ENCODE assay signal across 8 mouse cellular contexts in genomic region chr1:183297886-183298489, GRCm38 (mm10). TPM values are rescaled to one million over a fixed set of nuclear protein-coding genes. Genes with fewer than 3 reads are reported as not detected.
DNase-seq lines count a peak whose midpoint lies in the region; ATAC-seq and TF ChIP-seq lines count a peak whose summit lies in the region.

No protein-coding gene starts in this region.

- under 1% methylated on average over 20 of the region's 20 CpGs for WGBS in heart, embryonic 11.5 days (ENCODE audit: insufficient replicate concordance)
- 0% methylated on average over 20 of the region's 20 CpGs for WGBS in kidney, embryonic 16.5 days
- WGBS in liver, embryonic 13.5 days (ENCODE audit: insufficient replicate concordance): 0% methylated on average over 20 of the region's 20 CpGs
- 0% methylated on average over 20 of the region's 20 CpGs for WGBS in stomach, embryonic 16.5 days

- no peak for ATAC-seq in heart, embryonic 11.5 days (replicated peaks; ENCODE audit: insufficient number of reproducible peaks, low FRiP score, low TSS enrichment)
- ATAC-seq in kidney, embryonic 16.5 days (ENCODE audit: low FRiP score, low TSS enrichment): no peak
- peak; percentile 54 for ATAC-seq in liver, embryonic 13.5 days (ENCODE audit: low read depth)
- ATAC-seq in stomach, embryonic 16.5 days (ENCODE audit: insufficient read depth, low FRiP score): peak; percentile 25; the same call in 1 of the 2 replicates

- no peak for TF ChIP-seq CTCF in embryonic fibroblast, embryonic 13.5 days (IDR thresholded peaks at IDR 0.05; ENCODE audit: borderline replicate concordance, insufficient read depth, low read length)

- H3K27me3 ChIP-seq in heart, embryonic 11.5 days (ENCODE audit: control insufficient read depth, insufficient read depth, low read length): no peaks in the 10 kb centered on the region
- no peaks in the 10 kb centered on the region for H3K27me3 ChIP-seq in kidney, embryonic 16.5 days (ENCODE audit: insufficient read depth, low read length)
- no peaks in the 10 kb centered on the region for H3K27me3 ChIP-seq in liver, embryonic 13.5 days
- no peaks in the 10 kb centered on the region for H3K27me3 ChIP-seq in stomach, embryonic 16.5 days (ENCODE audit: control insufficient read depth, insufficient read depth, low read length)

- H3K4me1 ChIP-seq in embryonic fibroblast, embryonic 13.5 days (ENCODE audit: control insufficient read depth, insufficient read depth, low read length): no peaks in the 10 kb centered on the region; the same call in 1 of the 2 replicates
- no peaks in the 10 kb centered on the region for H3K4me1 ChIP-seq in heart, embryonic 11.5 days (ENCODE audit: control insufficient read depth, insufficient read depth, low read length)
- no peaks in the 10 kb centered on the region for H3K4me1 ChIP-seq in kidney, embryonic 16.5 days (ENCODE audit: insufficient read depth, low read length)
- peaks cover 7% of the 10 kb centered on the region; the same call in 1 of the 2 replicates for H3K4me1 ChIP-seq in liver, embryonic 13.5 days (replicated peaks)
- H3K4me1 ChIP-seq in stomach, embryonic 16.5 days (ENCODE audit: control insufficient read depth, insufficient read depth, low read length): no peaks in the 10 kb centered on the region

- no peaks in the 10 kb centered on the region for H3K9me3 ChIP-seq in heart, embryonic 11.5 days (replicated peaks; ENCODE audit: control insufficient read depth, low read length)
- H3K9me3 ChIP-seq in kidney, embryonic 16.5 days (ENCODE audit: low read length): no peaks in the 10 kb centered on the region
- H3K9me3 ChIP-seq in liver, embryonic 13.5 days (replicated peaks): no peaks in the 10 kb centered on the region
- no peaks in the 10 kb centered on the region for H3K9me3 ChIP-seq in stomach, embryonic 16.5 days (replicated peaks; ENCODE audit: control insufficient read depth, low read length)

- peak overlapping the region; percentile 75 for H3K4me3 ChIP-seq in embryonic fibroblast, embryonic 13.5 days (ENCODE audit: insufficient read depth, low read length)
- H3K4me3 ChIP-seq in heart, embryonic 11.5 days (ENCODE audit: low read depth, low read length): peak overlapping the region; percentile 53
- peak overlapping the region; percentile 54 for H3K4me3 ChIP-seq in kidney, embryonic 16.5 days (ENCODE audit: low read length)
- peak overlapping the region; percentile 66 for H3K4me3 ChIP-seq in liver, embryonic 13.5 days (replicated peaks)
- H3K4me3 ChIP-seq in stomach, embryonic 16.5 days (replicated peaks; ENCODE audit: low read length): peak overlapping the region; percentile 53

- peak overlapping the region; percentile 49 for H3K27ac ChIP-seq in embryonic fibroblast, embryonic 13.5 days (ENCODE audit: insufficient read depth, low read length)
- peak overlapping the region; percentile 41; the same call in 1 of the 2 replicates for H3K27ac ChIP-seq in heart, embryonic 11.5 days (ENCODE audit: low read depth, low read length)
- H3K27ac ChIP-seq in kidney, embryonic 16.5 days (ENCODE audit: low read length): peak overlapping the region; percentile 21
- H3K27ac ChIP-seq in liver, embryonic 13.5 days: peak overlapping the region; percentile 82
- peak overlapping the region; percentile 34 for H3K27ac ChIP-seq in stomach, embryonic 16.5 days (ENCODE audit: low read length)

- no peaks in the 10 kb centered on the region for H3K36me3 ChIP-seq in heart, embryonic 11.5 days (ENCODE audit: control insufficient read depth, insufficient read depth, low read length)
- H3K36me3 ChIP-seq in kidney, embryonic 16.5 days (ENCODE audit: insufficient read depth, low read length): 0 out of 2 replicates have a peak, but pooled peaks cover 5% of the 10 kb centered on the region
- peaks cover 11% of the 10 kb centered on the region; the same call in 1 of the 2 replicates for H3K36me3 ChIP-seq in liver, embryonic 13.5 days
- no peaks in the 10 kb centered on the region; the same call in 1 of the 2 replicates for H3K36me3 ChIP-seq in stomach, embryonic 16.5 days (ENCODE audit: control insufficient read depth, insufficient read depth, low read length)

- TF ChIP-seq POLR2A in embryonic fibroblast, embryonic 13.5 days (IDR thresholded peaks at IDR 0.05; ENCODE audit: low read depth, low read length): peak; percentile 80

- DNase-seq in urinary bladder, adult 18-20 months (ENCODE audit: low spot score in 2 of 2): peak; percentile 34
- DNase-seq in urinary bladder, postnatal 10 days (ENCODE audit: low spot score): no peak
- DNase-seq in liver, embryonic 13.5 days: peak; percentile 64
- peak; percentile 58 for DNase-seq in neural tube, embryonic 10.5 days (ENCODE audit: extremely low spot score, low spot score)

- H3K9ac ChIP-seq in heart, embryonic 11.5 days (ENCODE audit: low read depth, low read length): peak overlapping the region; percentile 47
- peak overlapping the region; percentile 54 for H3K9ac ChIP-seq in kidney, embryonic 16.5 days (replicated peaks; ENCODE audit: low read length)
- H3K9ac ChIP-seq in liver, embryonic 13.5 days: peak overlapping the region; percentile 70
- peak overlapping the region; percentile 61 for H3K9ac ChIP-seq in stomach, embryonic 16.5 days (ENCODE audit: low read length)

- H3K4me2 ChIP-seq in heart, embryonic 11.5 days: peak overlapping the region; percentile 61
- H3K4me2 ChIP-seq in kidney, embryonic 16.5 days (replicated peaks; ENCODE audit: low read depth, low read length): peak overlapping the region; percentile 57
- H3K4me2 ChIP-seq in liver, embryonic 13.5 days: peak overlapping the region; percentile 71
- peak overlapping the region; percentile 54 for H3K4me2 ChIP-seq in stomach, embryonic 16.5 days (ENCODE audit: low read depth, low read length)

RNA-seq across cellular contexts. Expression of gene Brox, which starts 0.9 kb away (rescaled TPM):
- polyA plus RNA-seq in embryonic fibroblast, embryonic 13.5 days (2011; ENCODE audit: insufficient read length, low read depth, missing spikeins): 63.2 and 63.5 TPM in 2 replicates
- polyA plus RNA-seq in heart, embryonic 11.5 days (2014; fragmentation: Nextera tagmentation; extraction: Ambion mirVana): 43.1 and 45.3 TPM in 2 replicates
- 55.1 and 55.8 TPM in 2 replicates for polyA plus RNA-seq in kidney, embryonic 16.5 days (2015; fragmentation: Nextera tagmentation; extraction: Ambion mirVana)
- polyA plus RNA-seq in liver, embryonic 13.5 days (2015; fragmentation: Nextera tagmentation; extraction: Ambion mirVana): 17.4 and 22.1 TPM in 2 replicates
- 45.6 and 47.9 TPM in 2 replicates for polyA plus RNA-seq in stomach, embryonic 16.5 days (2015; fragmentation: Nextera tagmentation; extraction: Ambion mirVana)

RNA-seq across cellular contexts. Expression of gene Aida, which starts 1.6 kb away (rescaled TPM):
- polyA plus RNA-seq in embryonic fibroblast, embryonic 13.5 days (2011; ENCODE audit: insufficient read length, low read depth, missing spikeins): 138 and 159 TPM in 2 replicates
- 16.0 and 21.7 TPM in 2 replicates for polyA plus RNA-seq in heart, embryonic 11.5 days (2014; fragmentation: Nextera tagmentation; extraction: Ambion mirVana)
- 40.4 and 41.6 TPM in 2 replicates for polyA plus RNA-seq in kidney, embryonic 16.5 days (2015; fragmentation: Nextera tagmentation; extraction: Ambion mirVana)
- polyA plus RNA-seq in liver, embryonic 13.5 days (2015; fragmentation: Nextera tagmentation; extraction: Ambion mirVana): 21.3 and 24.5 TPM in 2 replicates
- polyA plus RNA-seq in stomach, embryonic 16.5 days (2015; fragmentation: Nextera tagmentation; extraction: Ambion mirVana): 29.4 and 37.8 TPM in 2 replicates

Comparison
In these comparisons a context has a peak if more than half of its experiments do, and no peak if none do; other contexts are left out.
1. H3K27ac ChIP-seq: peak in every context shown above with its lines; median percentile 82 in liver, embryonic 13.5 days; 49 in embryonic fibroblast, embryonic 13.5 days; 41 in heart, embryonic 11.5 days; 34 in stomach, embryonic 16.5 days; 21 in kidney, embryonic 16.5 days.
2. ATAC-seq: peak in liver, embryonic 13.5 days (single experiment) and stomach, embryonic 16.5 days (single experiment); none in heart, embryonic 11.5 days (single experiment) and kidney, embryonic 16.5 days (single experiment).
3. Peak in every context shown above with its lines, with median percentiles within 50 percentile points of each other: H3K4me3 ChIP-seq, H3K4me2 ChIP-seq and H3K9ac ChIP-seq.